Mouse (Mus musculus) ZHBTc4 (cell line): Measurements from ENCODE around the gene Zdhhc19.
"Not testable (repeated sequence)": the region's sequence is repeated elsewhere in the genome, so short reads cannot be mapped to it uniquely, and the experiment has no call there.

ENCODE experiments used
- DNase-seq: peaks from one replicate; pipeline ENCODE4 v3.0.0-alpha.2; 2011; ENCODE audit warnings: low read depth, low spot score

Gene Zdhhc19

DNA sequence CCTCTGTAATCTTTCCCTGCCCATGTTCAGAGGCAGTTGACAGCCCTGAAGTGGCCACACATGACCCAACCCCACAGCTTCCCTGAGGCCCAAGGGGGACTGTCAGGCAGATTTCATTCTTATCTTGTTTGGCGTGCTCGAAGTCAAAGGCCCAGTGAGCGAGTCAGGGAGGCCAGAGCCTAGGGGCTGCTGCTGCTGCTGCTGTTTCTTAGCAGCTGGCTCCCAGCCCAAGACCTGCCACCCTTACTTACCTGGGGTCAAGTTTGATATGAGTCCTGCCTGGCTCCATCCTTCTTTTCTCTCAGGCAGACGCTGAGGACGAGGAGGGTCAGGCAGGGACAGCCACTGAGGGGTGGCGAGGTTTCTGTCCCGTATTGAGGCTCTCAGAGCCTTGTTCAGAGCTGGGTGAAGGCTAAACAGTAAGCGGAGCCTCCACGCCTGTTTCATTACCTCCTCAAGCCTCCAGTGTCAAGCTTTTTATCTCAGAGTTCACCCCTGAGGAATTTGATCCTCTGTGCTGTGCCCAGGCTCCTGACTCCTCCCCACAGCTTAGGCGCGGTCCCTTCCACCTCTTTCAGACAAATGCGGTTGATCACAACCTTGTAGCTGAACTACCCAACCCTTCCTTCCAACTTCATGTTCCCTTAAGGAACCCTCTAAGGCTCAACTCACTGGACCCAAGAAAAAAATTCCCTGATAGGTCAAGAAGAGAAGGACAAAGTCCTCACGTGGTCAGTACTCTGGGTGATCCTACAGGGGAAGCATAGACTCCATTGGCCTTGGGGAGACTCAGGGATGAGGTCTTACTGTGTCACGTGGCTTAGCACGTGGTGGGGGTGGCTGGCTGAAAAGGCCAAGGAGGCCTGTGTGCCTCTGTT lies 8.6 kb upstream of the Zdhhc19 start, which contains the start of gene Slc51a:
TSS of gene Slc51a (minus strand) at position 646 of the 878 bp plus-strand sequence.
- peak; percentile 76 for DNase-seq

DNA sequence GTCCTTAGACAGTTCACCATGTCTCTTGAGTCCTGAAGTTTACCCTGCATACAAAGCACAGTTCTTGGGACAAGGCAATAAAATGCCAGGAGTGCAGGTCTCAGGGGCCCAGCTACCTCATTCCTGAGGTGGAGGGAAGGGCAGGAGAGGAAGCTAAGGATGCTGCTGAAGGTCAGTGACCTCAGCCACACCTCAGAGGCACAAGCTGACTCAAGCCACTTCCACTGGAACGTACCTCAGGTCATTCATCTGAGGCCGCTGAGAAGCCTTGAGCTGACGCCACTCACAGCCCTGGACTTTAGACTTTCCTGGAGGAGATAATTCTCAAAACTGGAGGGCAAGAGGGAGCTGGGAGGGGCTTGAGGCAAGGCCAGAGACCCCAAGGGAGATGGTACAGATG lies 7.1 kb upstream of the Zdhhc19 start:
- DNase-seq = no peak

DNA sequence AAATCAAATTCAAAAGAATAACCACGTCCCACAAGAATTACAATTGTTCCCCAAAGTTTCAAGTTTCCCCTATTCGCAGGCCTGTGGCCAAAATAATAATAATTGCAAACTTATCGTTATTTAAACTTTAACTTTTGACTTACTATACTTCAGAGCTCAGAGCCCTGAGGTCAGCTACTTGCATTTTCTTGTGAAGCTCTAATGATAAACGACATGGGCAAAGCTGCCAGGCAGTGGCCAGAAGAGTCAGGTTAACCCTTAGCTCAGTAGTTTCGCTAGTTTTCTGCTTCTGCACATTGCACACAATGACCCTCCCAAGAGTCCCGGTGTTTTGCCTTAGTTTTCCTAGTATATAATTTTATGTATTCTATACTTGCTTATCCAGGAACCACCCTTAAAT lies 1.7 kb upstream of the Zdhhc19 start:
- not testable (repeated sequence) for DNase-seq

- peak; percentile 61 for DNase-seq
These were observed 2.9 kb downstream of the Zdhhc19 start for GRCm38 (mm10) chr16:32498996-32499395.

GRCm38 (mm10) chr16:32499430-32500037 lies 3.5 kb downstream of the Zdhhc19 start:
- peak; percentile 96 for DNase-seq

DNA sequence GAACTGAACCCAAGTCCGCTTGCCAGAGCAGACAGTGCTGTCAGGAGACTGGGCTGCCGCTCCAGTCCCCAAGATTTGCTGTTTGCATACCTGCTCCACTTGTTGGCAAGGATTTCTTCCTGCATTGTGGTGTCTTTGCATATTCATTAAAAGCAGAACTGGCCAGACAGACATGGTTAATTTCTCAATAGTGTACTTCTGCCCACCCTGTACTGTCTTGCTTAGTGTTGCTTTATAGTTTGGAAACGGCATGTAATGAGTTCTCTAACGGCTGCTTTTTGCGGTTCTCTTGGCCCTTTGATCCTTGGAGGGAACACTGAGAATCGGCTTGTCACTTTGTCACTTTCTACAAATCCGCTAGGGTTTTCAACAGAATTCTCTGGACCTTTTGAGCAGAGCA lies 5.4 kb downstream of the Zdhhc19 start:
- no peak for DNase-seq

DNA sequence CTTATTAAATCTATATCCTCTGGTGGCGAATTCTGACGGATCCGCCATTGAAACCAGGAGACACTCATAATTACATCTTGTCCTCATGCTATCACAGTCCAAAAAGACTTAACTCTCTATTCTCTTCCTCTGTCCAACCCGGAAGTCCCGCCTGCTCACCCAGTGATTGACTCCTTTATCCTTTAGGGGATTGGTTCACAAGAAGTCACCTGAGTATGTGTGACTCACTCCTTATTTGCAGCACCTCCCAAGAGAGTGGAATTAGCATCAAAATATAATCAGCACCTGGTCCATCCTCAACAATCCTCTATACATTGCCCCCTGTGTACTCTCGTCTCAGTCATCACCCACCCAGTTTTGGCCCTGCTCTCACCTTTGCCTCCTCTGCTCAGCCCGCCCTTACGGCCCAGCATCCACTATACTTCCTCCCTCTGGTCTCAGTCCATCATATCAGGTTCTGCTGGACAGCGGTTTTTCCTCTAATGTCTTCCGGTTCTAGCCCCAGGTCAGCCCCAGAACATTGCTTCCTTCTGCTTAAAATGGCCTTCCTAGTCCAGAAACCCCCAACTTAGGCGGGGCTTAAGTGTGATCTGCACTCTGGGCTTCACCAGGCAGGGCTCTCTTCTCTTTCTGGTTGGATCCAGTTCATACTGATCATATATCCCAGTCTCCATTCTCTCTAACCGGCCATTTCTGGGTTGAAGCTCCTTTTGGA lies 6.7 kb downstream of the Zdhhc19 start:
- peak; percentile 84 for DNase-seq

GRCm38 (mm10) chr16:32503633-32504032 lies 7.6 kb downstream of the Zdhhc19 start:
- no peak for DNase-seq

DNA sequence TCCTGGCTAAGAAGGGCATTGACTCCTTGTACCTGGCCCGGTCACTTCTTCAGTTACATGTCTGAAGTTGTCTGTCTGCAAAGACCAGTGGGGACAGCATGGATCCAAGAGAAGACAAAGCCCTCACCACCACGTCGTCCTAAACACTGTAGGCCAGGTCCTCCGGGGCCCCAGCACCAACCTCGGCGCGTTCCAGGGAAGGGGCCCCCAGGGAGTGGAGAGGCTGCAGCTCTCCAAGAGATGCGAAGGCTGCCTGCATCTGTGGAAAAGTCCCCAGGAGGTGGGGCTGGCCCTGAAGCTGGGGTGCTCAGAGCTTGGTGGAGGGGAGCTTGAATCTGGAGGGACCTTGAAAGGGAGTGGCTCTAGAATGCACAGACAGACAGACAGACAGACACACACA lies 10.2 kb downstream of the Zdhhc19 start:
- DNase-seq = no peak

DNA sequence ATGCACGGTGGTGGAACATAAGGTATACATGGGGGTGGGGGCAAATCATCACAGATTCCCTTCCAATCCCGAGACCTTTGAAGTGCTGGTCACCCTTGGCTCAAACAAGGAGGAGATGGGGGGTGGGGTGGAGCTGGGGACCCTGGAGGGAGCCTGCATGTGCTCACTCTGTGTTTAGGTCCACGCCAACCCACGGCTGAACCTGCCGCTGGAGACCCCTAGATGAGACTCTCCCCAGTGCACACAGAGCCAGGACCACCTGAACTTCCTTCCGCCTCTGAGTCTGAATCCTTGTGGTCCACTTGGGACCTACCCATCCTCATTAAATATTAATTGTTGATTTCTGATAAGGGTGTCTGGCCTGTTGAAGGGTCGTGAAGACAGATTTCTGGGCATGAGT lies 10.8 kb downstream of the Zdhhc19 start:
- no peak for DNase-seq

DNA sequence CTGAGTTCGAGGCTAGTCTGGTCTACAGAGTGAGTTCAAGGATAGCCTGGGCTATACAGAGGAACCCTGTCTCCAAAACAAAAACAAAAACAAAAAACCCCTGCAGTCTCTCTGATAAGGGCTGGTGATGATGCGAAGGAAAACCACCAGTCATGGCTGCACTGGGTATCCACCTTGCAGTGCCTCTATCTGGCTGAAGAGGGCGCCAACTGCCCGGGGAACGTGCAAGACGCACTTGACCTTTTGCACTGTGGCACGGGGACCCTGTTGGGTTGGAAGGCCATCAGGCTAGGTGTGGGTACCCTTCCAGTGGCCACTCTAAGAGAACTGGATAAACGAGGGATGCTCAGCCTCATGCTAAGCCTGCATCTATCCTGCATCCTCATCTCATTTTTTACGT lies 11.3 kb downstream of the Zdhhc19 start:
- peak; percentile 84 for DNase-seq

GRCm38 (mm10) chr16:32508035-32508434 lies 12.0 kb downstream of the Zdhhc19 start:
- no peak for DNase-seq

DNA sequence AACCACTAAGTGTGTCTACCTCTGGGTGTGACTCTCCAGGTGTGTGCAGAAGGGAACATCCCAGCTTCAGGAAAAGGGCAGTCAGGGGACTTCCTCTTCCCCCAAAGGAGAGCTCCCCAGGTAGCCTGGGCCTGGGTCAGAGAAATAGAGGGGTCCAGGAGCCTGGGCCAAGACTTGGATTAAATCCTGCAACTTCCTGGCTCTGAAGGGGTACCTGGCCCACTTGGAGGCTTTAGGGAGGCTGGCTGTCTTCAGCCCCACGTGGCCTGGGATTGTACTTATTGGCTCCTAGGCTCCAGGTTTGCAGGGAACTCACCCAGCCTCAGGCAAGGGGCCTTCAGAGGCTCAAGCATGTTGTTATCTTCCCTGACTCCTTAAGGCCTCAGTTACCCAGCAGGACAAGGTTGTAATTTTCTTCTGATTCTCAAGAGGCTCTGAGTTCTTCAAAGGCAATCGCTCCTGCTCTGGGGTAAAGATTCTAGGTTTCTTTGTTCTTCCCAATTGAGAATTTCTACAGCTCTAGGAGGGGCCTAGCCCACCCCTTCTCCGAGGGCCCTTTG lies 12.5 kb downstream of the Zdhhc19 start:
- DNase-seq = no peak

DNA sequence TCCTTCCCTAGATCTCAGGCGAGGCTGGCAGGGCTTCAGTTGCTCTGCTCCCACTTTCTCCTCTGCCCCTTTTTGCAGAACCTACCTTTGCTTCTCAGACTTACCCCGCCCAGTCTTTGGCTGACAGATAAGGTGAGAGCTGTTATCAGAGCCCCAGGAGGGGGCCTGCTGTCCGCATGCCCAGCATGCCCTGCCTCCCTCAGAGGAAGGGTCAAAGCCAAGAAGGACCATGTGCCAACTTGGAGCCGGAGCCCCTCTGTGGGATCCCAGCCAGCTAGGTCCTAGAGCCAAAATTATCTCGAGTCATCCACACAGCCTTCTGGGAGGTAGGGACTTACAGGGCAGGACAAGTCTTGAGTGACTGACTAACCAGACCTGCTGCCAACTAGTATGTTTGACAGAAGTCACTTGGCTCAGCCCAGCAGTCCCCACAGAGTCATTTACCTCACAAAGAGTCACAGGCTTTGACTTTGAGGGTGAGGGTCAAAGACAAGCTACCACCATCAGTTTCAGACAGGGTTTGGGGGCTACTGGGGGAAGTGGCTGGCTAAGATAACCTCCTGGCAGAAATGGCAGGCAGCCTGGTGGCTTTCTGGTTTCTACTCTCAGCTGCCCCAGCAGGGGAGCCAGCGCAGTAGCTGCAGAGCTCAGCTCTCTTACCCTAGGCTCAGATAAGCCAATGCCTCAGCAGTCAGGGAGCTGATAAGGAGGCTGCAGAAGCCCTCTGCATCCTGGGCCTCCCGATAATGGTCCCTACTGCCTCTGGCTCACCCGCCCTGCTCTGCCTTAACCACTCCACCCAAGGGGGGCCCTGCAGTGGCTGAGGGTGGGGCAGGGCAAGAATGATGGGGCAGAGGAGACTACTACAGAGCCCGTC lies 13.2 kb downstream of the Zdhhc19 start:
- DNase-seq = peak; percentile 46

- DNase-seq = peak; percentile 91
These were observed 14.6 kb downstream of the Zdhhc19 start for GRCm38 (mm10) chr16:32510399-32511337.

- DNase-seq = no peak
These were observed 15.3 kb downstream of the Zdhhc19 start for GRCm38 (mm10) chr16:32511338-32511734.

GRCm38 (mm10) chr16:32511827-32512490 lies 15.9 kb downstream of the Zdhhc19 start:
- peak; percentile 44 for DNase-seq

DNA sequence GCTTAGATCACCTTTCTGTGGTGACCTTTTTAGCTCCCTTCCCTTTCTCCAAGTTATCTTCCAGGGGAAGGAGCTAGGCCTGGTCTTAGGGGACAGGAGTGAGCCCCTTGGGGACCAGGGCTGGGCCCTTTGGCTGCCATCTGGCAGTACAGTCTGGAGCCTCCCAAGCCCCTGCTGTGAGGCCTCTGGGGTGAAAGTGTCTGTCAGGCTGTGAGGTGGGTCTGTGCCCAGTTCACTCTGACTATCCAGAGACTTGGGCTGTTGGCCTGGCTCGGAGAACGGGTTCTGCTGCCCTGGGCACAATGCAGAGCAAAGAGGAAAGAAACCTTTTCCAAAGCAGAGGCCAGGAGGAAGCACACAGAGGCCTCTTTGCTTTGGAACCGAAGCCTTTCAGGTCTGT lies 16.9 kb downstream of the Zdhhc19 start:
- peak; percentile 58 for DNase-seq

GRCm38 (mm10) chr16:32513401-32513800 lies 17.3 kb downstream of the Zdhhc19 start:
- DNase-seq = peak; percentile 90
